Mouse (Mus musculus) brain, embryonic 14.5 days (tissue): ENCODE measurements around the gene Ap2m1. TPM values are rescaled to one million over a fixed set of nuclear protein-coding genes. Genes with fewer than 3 reads are reported as not detected.

ENCODE experiments used
- DNase-seq: peaks from one replicate; pipeline ENCODE4 v3.0.0-alpha.2; 2011; ENCODE audit warnings: low read depth
- CTCF ChIP-seq: fragments of 200-500 bp; IDR thresholded peaks from 2 replicates; pipeline ENCODE4 v1.5.1; 2012; ENCODE audit warnings: inconsistent platforms, mild to moderate bottlenecking, moderate library complexity, borderline replicate concordance; ENCODE audit not compliant: insufficient read depth, insufficient read length; ENCODE audit errors: extremely low read depth
- POLR2A ChIP-seq: fragments of 200-500 bp; IDR thresholded peaks from 2 replicates; pipeline ENCODE4 v1.6.1; 2012; ENCODE audit warnings: mild to moderate bottlenecking, inconsistent platforms, borderline replicate concordance; ENCODE audit not compliant: poor library complexity, insufficient read depth, insufficient read length, severe bottlenecking; ENCODE audit errors: extremely low read depth
- polyA plus RNA-seq: library from polyadenylated mRNA; depleted of rRNA; stranded (reverse); fragments of >200 nt; gene quantifications from 2 replicates; pipeline ENCODE4 v1.2.3, GENCODE M21; 2012; rRNA removed

Gene Ap2m1
- polyA plus RNA-seq, 1 experiment = 1,266 TPM

DNA sequence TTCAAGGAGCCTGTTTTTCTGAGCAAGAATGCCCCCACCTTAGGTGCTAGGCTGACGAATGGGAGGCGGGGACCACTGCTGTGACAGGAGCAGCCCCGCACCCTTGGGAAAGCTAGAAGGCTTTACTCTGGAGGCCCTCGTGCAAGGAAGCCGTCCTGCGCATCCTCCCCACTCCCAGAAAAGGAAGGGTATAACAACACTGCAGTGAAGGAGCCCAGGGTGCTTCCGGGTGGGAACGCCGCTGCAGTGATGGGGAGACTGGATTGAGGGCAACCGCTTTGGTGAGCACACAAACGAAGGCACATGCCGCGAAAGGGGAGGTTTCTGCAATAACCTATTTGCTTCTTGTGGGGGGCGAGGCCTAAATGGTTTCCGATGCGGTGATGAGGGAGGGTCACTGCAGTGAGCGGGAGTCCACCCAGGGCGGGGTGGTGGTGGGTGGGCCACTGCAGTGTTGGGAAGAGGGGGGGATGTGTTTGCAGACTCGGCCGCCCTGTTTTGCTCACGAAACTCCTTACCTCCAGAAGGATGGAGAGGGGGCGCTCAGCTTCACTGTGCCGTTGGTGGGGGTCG, 54.2 kb downstream of the Ap2m1 start, which contains the start of gene Vwa5b2:
Vwa5b2 (plus strand) TSS at position 106 of the 573 bp plus-strand sequence.
- TF ChIP-seq POLR2A (no peak), CTCF (no peak)
- DNase-seq = no peak

DNA sequence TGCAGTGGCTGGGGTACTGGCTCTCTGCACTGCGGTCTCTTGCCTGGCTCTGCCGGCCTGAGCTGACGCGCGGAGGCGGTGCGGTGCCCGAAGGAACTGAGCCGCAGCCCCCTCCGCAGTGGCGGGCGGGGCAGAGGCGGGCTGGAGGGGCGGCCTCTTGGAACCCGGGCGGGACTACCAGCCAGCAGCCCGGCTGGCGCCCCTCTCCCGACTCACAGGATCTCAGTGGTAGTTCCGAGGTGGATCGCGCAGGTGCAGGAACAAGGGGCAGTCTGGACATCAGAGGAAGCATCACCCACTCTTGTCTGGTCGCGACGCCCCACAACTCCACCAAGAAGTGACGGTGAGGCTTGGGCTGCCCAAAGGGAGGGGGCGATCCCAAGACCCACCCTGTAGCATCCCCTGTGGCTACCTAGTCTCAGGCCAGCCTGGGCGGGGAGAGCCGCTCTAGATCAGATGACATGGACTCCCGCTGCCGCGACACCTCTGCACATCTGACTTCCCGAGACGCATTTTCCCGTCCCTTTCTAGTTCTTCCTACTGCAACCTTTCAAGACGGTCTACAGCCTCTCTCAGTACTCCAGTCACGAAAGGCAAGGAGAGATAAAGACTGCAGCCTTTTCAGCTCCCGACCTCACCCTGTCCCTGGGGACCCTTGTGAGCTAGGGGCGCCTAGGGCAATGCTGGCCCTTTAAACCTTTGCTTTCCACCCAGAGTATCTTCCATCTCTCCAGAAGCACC, 54.8 kb downstream of the Ap2m1 start:
- TF ChIP-seq CTCF (no peak), POLR2A (no peak)
- peak; percentile 71 for DNase-seq

DNA sequence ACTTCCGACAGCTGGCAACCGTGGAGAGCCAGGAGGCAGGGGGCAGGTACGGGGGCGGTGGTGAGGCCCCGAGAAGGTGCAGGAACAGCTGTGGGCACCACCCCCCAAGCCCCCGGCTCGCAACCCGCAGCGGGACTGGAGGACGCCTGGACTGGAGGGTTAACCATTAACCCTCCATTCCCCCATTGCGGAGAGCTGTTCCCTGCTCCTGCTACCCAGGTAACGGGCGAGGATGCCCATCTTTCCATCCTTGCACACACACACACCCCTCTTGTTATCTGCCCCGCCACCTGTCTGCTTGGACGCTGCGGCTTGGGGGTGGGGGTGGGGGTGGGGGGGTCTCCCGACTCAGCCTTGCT, 55.4 kb downstream of the Ap2m1 start:
- no peak for DNase-seq

DNA sequence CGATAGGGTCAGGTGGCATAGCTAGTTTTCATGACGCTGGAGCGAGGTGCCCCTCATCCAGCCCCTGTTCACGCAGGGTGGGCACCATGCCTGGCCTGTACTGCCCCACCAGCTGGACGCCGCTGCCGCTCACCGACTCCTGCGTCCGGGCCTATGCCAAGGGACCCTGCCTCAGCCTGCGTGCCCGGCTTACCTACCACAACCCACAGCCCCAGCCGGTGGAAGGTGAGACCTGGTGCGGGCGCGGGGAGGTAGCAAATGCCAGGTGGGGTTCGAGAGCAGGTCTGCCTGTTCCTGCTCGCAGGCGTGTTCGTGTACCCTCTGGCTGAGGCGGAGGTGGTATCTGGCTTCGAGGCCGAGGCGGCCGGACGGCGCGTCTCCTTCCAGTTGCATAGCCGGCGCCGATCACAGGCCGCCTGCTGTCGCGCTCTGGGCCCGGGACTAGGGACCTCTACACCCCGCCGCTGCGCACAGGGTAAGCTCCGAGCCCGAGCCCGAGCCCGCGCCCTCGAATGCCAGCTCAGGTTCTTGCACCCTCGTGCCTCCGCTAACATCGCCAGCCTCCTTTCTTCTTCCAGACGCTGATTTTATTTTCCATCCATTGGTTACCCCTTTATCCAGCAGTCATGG, 55.9 kb downstream of the Ap2m1 start:
- TF ChIP-seq POLR2A (no peak), CTCF (no peak)
- no peak for DNase-seq

More for the DNA sequence above, 55.4 kb downstream of the Ap2m1 start:
- TF ChIP-seq POLR2A (no peak), CTCF (no peak)

Other genes with a start within 250 kb of the Ap2m1 start
- gene Parl, start 233.1 kb upstream of the Ap2m1 start, polyA plus RNA-seq = 53.9 and 54.6 TPM in 2 replicates
- 0.05 TPM in 1 of 2 replicates, not detected in the other for gene Cyp2ab1, start 210.1 kb upstream of the Ap2m1 start, polyA plus RNA-seq
- gene Abcc5, start 109.1 kb upstream of the Ap2m1 start, polyA plus RNA-seq = 269 and 333 TPM in 2 replicates
- gene Eif2b5, start 36.7 kb upstream of the Ap2m1 start, polyA plus RNA-seq = 56.7 and 61.0 TPM in 2 replicates
- 63.6 and 109 TPM in 2 replicates for gene Dvl3, start 18.5 kb upstream of the Ap2m1 start, polyA plus RNA-seq
- gene Abcf3, start 13.1 kb downstream of the Ap2m1 start, polyA plus RNA-seq = 67.5 TPM in 2 replicates
- gene Vwa5b2, start 54.0 kb downstream of the Ap2m1 start, polyA plus RNA-seq = 28.2 and 44.7 TPM in 2 replicates
- gene Eef1akmt4, start 76.1 kb downstream of the Ap2m1 start, polyA plus RNA-seq = 9.2 and 16.4 TPM in 2 replicates
- gene Gm49333, start 76.1 kb downstream of the Ap2m1 start, polyA plus RNA-seq = not detected in 2 replicates
- gene Alg3, start 76.3 kb downstream of the Ap2m1 start, polyA plus RNA-seq = 30.5 and 31.6 TPM in 2 replicates
- 82.1 and 103 TPM in 2 replicates for gene Camk2n2, start 85.8 kb downstream of the Ap2m1 start, polyA plus RNA-seq
- gene Ece2, start 94.3 kb downstream of the Ap2m1 start, polyA plus RNA-seq = 27.3 and 27.7 TPM in 2 replicates
- gene Psmd2, start 116.2 kb downstream of the Ap2m1 start, polyA plus RNA-seq = 215 and 226 TPM in 2 replicates
- gene Eif4g1, start 132.8 kb downstream of the Ap2m1 start, polyA plus RNA-seq = 231 and 269 TPM in 2 replicates
- gene Fam131a, start 157.8 kb downstream of the Ap2m1 start, polyA plus RNA-seq = 53.5 and 74.8 TPM in 2 replicates
- 51.9 and 66.5 TPM in 2 replicates for gene Polr2h, start 182.2 kb downstream of the Ap2m1 start, polyA plus RNA-seq
- 80.4 and 100 TPM in 2 replicates for gene Clcn2, start 182.3 kb downstream of the Ap2m1 start, polyA plus RNA-seq
- 24.6 and 30.0 TPM in 2 replicates for gene Chrd, start 197.6 kb downstream of the Ap2m1 start, polyA plus RNA-seq
- gene Thpo, start 199.0 kb downstream of the Ap2m1 start, polyA plus RNA-seq = 2.8 and 3.6 TPM in 2 replicates